Mouse (Mus musculus): ENCODE data around the gene Ssr1. TPM values are rescaled to one million over a fixed set of nuclear protein-coding genes. Genes with fewer than 3 reads are reported as not detected.

Ssr1 gene
- 98.5 and 115 TPM in 2 replicates for polyA plus RNA-seq (2014; fragmentation: Nextera tagmentation; extraction: Ambion mirVana)

GRCm38 (mm10) chr13:37993704-37994404 is at the start of gene Ssr1:
Gene Ssr1, minus strand, starts transcription at chr13:37994217.
- H3K9ac ChIP-seq (replicated peaks; ENCODE audit: low read depth, low read length), result peak within 1 kb of the TSS; percentile 97
- H3K9me3 ChIP-seq (ENCODE audit: control insufficient read depth, low read depth, low read length), result no peaks in the 10 kb centered on the region
- peak within 1 kb of the TSS; percentile 92 for H3K4me3 ChIP-seq (ENCODE audit: low read depth, low read length)
- peak within 1 kb of the TSS; percentile 94 for H3K27ac ChIP-seq (ENCODE audit: low read length)
- WGBS, result under 1% methylated on average over 83 of the region's 89 CpGs
- H3K36me3 ChIP-seq (ENCODE audit: control insufficient read depth, insufficient read depth, low read length), result peaks cover 24% of the 10 kb centered on the region
- ATAC-seq (ENCODE audit: insufficient number of reproducible peaks, insufficient read depth, low FRiP score, low read depth), result peak; percentile 97
- H3K27me3 ChIP-seq (ENCODE audit: control insufficient read depth, insufficient read depth, low read length), result no peaks in the 10 kb centered on the region
- peak within 1 kb of the TSS; percentile 90 for H3K4me2 ChIP-seq (replicated peaks; ENCODE audit: low read depth, low read length)
- peaks cover 9% of the 10 kb centered on the region; the same call in 1 of the 2 replicates for H3K4me1 ChIP-seq (ENCODE audit: control insufficient read depth, insufficient read depth, low read length)

- peak overlapping the region; percentile 87 for H3K9ac ChIP-seq (replicated peaks; ENCODE audit: low read depth, low read length)
- H3K27ac ChIP-seq (ENCODE audit: low read length), result no peak overlapping the region
- no peaks in the 10 kb centered on the region for H3K27me3 ChIP-seq (ENCODE audit: control insufficient read depth, insufficient read depth, low read length)
- H3K4me3 ChIP-seq (ENCODE audit: low read depth, low read length), result peak overlapping the region; percentile 85
- no peak for ATAC-seq (ENCODE audit: insufficient number of reproducible peaks, insufficient read depth, low FRiP score, low read depth)
- H3K4me2 ChIP-seq (replicated peaks; ENCODE audit: low read depth, low read length), result peak overlapping the region; percentile 95
- H3K36me3 ChIP-seq (ENCODE audit: control insufficient read depth, insufficient read depth, low read length), result peaks cover 16% of the 10 kb centered on the region
- H3K4me1 ChIP-seq (ENCODE audit: control insufficient read depth, insufficient read depth, low read length), result peaks cover 10% of the 10 kb centered on the region; the same call in 1 of the 2 replicates
- WGBS, result 36% methylated on average over 12 of the region's 12 CpGs
- H3K9me3 ChIP-seq (ENCODE audit: control insufficient read depth, low read depth, low read length), result no peaks in the 10 kb centered on the region
Observed at GRCm38 (mm10) chr13:38037811-38038210, 43.8 kb upstream of the Ssr1 start.

- WGBS, result under 1% methylated on average over 47 of the region's 47 CpGs
Observed at GRCm38 (mm10) chr13:38037044-38037687, 43.1 kb upstream of the Ssr1 start, which contains the start of gene Cage1. Gene Cage1, minus strand, starts transcription at chr13:38037069.

GRCm38 (mm10) chr13:38036343-38037043 is 42.5 kb upstream of the Ssr1 start, which contains the start of gene Riok1:
Gene Riok1, plus strand, starts transcription at chr13:38036995.
- Histone ChIP-seq H3K4me3 (ENCODE audit: low read depth, low read length) (peak within 1 kb of the TSS; percentile 85), H3K9me3 (ENCODE audit: control insufficient read depth, low read depth, low read length) (no peaks in the 10 kb centered on the region), H3K36me3 (ENCODE audit: control insufficient read depth, insufficient read depth, low read length) (peaks cover 12% of the 10 kb centered on the region), H3K4me1 (ENCODE audit: control insufficient read depth, insufficient read depth, low read length) (peaks cover 10% of the 10 kb centered on the region; the same call in 1 of the 2 replicates), H3K9ac (replicated peaks; ENCODE audit: low read depth, low read length) (peak within 1 kb of the TSS; percentile 87), H3K27me3 (ENCODE audit: control insufficient read depth, insufficient read depth, low read length) (no peaks in the 10 kb centered on the region), H3K4me2 (replicated peaks; ENCODE audit: low read depth, low read length) (peak within 1 kb of the TSS; percentile 95), H3K27ac (ENCODE audit: low read length) (peak within 1 kb of the TSS; percentile 68; the same call in 1 of the 2 replicates)
- 12% methylated on average over 37 of the region's 37 CpGs for WGBS
- no peak for ATAC-seq (ENCODE audit: insufficient number of reproducible peaks, insufficient read depth, low FRiP score, low read depth)

More at GRCm38 (mm10) chr13:38037044-38037687, 43.1 kb upstream of the Ssr1 start, which contains the start of gene Cage1:
- peak within 1 kb of the TSS; percentile 85 for H3K4me3 ChIP-seq (ENCODE audit: low read depth, low read length)
- H3K36me3 ChIP-seq (ENCODE audit: control insufficient read depth, insufficient read depth, low read length), result peaks cover 12% of the 10 kb centered on the region
- H3K4me2 ChIP-seq (replicated peaks; ENCODE audit: low read depth, low read length), result peak within 1 kb of the TSS; percentile 95
- H3K4me1 ChIP-seq (ENCODE audit: control insufficient read depth, insufficient read depth, low read length), result peaks cover 10% of the 10 kb centered on the region; the same call in 1 of the 2 replicates
- H3K9ac ChIP-seq (replicated peaks; ENCODE audit: low read depth, low read length), result peak within 1 kb of the TSS; percentile 87
- peak within 1 kb of the TSS; percentile 68; the same call in 1 of the 2 replicates for H3K27ac ChIP-seq (ENCODE audit: low read length)
- no peaks in the 10 kb centered on the region for H3K27me3 ChIP-seq (ENCODE audit: control insufficient read depth, insufficient read depth, low read length)
- H3K9me3 ChIP-seq (ENCODE audit: control insufficient read depth, low read depth, low read length), result no peaks in the 10 kb centered on the region
- peak; percentile 95 for ATAC-seq (ENCODE audit: insufficient number of reproducible peaks, insufficient read depth, low FRiP score, low read depth)

- no peaks in the 10 kb centered on the region for H3K36me3 ChIP-seq (ENCODE audit: control insufficient read depth, insufficient read depth, low read length)
- H3K4me3 ChIP-seq (ENCODE audit: low read depth, low read length), result no peak overlapping the region
- no peak overlapping the region for H3K27ac ChIP-seq (ENCODE audit: low read length)
- 74% methylated on average over 4 of the region's 4 CpGs for WGBS
- no peaks in the 10 kb centered on the region for H3K27me3 ChIP-seq (ENCODE audit: control insufficient read depth, insufficient read depth, low read length)
- no peak overlapping the region for H3K9ac ChIP-seq (replicated peaks; ENCODE audit: low read depth, low read length)
- H3K4me2 ChIP-seq (replicated peaks; ENCODE audit: low read depth, low read length), result no peak overlapping the region
- no peaks in the 10 kb centered on the region for H3K4me1 ChIP-seq (ENCODE audit: control insufficient read depth, insufficient read depth, low read length)
- no peak for ATAC-seq (ENCODE audit: insufficient number of reproducible peaks, insufficient read depth, low FRiP score, low read depth)
- no peaks in the 10 kb centered on the region for H3K9me3 ChIP-seq (ENCODE audit: control insufficient read depth, low read depth, low read length)
Observed at GRCm38 (mm10) chr13:38028407-38028806, 34.4 kb upstream of the Ssr1 start.

GRCm38 (mm10) chr13:38027618-38028248 is 33.7 kb upstream of the Ssr1 start:
- no peak overlapping the region for H3K9ac ChIP-seq (replicated peaks; ENCODE audit: low read depth, low read length)
- no peaks in the 10 kb centered on the region for H3K27me3 ChIP-seq (ENCODE audit: control insufficient read depth, insufficient read depth, low read length)
- H3K27ac ChIP-seq (ENCODE audit: low read length), result no peak overlapping the region
- ATAC-seq (ENCODE audit: insufficient number of reproducible peaks, insufficient read depth, low FRiP score, low read depth), result no peak
- no peaks in the 10 kb centered on the region for H3K36me3 ChIP-seq (ENCODE audit: control insufficient read depth, insufficient read depth, low read length)
- H3K4me2 ChIP-seq (replicated peaks; ENCODE audit: low read depth, low read length), result no peak overlapping the region
- H3K9me3 ChIP-seq (ENCODE audit: control insufficient read depth, low read depth, low read length), result no peaks in the 10 kb centered on the region
- H3K4me3 ChIP-seq (ENCODE audit: low read depth, low read length), result no peak overlapping the region
- 59% methylated on average over 6 of the region's 6 CpGs for WGBS
- no peaks in the 10 kb centered on the region for H3K4me1 ChIP-seq (ENCODE audit: control insufficient read depth, insufficient read depth, low read length)

GRCm38 (mm10) chr13:38025874-38026273 is 31.9 kb upstream of the Ssr1 start:
- no peak overlapping the region for H3K27ac ChIP-seq (ENCODE audit: low read length)
- no peaks in the 10 kb centered on the region for H3K9me3 ChIP-seq (ENCODE audit: control insufficient read depth, low read depth, low read length)
- no peaks in the 10 kb centered on the region for H3K27me3 ChIP-seq (ENCODE audit: control insufficient read depth, insufficient read depth, low read length)
- H3K4me2 ChIP-seq (replicated peaks; ENCODE audit: low read depth, low read length), result no peak overlapping the region
- H3K9ac ChIP-seq (replicated peaks; ENCODE audit: low read depth, low read length), result no peak overlapping the region
- no peak overlapping the region for H3K4me3 ChIP-seq (ENCODE audit: low read depth, low read length)
- 43% methylated on average over 4 of the region's 4 CpGs for WGBS
- no peaks in the 10 kb centered on the region for H3K36me3 ChIP-seq (ENCODE audit: control insufficient read depth, insufficient read depth, low read length)
- ATAC-seq (ENCODE audit: insufficient number of reproducible peaks, insufficient read depth, low FRiP score, low read depth), result no peak
- no peaks in the 10 kb centered on the region for H3K4me1 ChIP-seq (ENCODE audit: control insufficient read depth, insufficient read depth, low read length)

- Histone ChIP-seq H3K27me3 (ENCODE audit: control insufficient read depth, insufficient read depth, low read length) (no peaks in the 10 kb centered on the region), H3K4me2 (replicated peaks; ENCODE audit: low read depth, low read length) (no peak overlapping the region), H3K4me3 (ENCODE audit: low read depth, low read length) (no peak overlapping the region), H3K9me3 (ENCODE audit: control insufficient read depth, low read depth, low read length) (no peaks in the 10 kb centered on the region), H3K4me1 (ENCODE audit: control insufficient read depth, insufficient read depth, low read length) (no peaks in the 10 kb centered on the region), H3K36me3 (ENCODE audit: control insufficient read depth, insufficient read depth, low read length) (no peaks in the 10 kb centered on the region), H3K27ac (ENCODE audit: low read length) (no peak overlapping the region), H3K9ac (replicated peaks; ENCODE audit: low read depth, low read length) (no peak overlapping the region)
- WGBS, result 69% methylated on average over 3 of the region's 3 CpGs
- no peak for ATAC-seq (ENCODE audit: insufficient number of reproducible peaks, insufficient read depth, low FRiP score, low read depth)
Observed at GRCm38 (mm10) chr13:38018791-38019190, 24.8 kb upstream of the Ssr1 start.
